Mouse (Mus musculus): ENCODE data around the gene C1qtnf9.

DNA sequence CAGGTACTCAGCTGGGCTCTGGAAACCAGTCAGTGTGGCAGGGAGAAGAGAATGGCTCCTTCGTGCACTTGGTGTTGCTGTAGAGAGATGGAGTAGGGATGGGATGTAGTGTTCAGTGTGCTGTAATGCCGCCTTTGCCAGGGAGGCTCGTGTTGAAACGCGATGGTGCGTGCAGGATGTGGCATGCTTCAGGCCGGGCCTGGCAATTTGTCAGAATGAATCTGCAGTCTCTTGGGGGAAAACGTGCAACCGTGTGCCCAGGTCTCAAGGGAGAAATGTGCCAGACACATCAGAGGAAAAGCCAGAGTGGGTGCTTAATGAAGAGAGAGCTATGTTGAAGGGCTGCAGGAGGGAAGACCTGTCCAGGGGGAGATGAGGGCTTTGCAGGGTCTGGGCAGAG, 37.0 kb downstream of the C1qtnf9 start:
- TF ChIP-seq HCFC1 (IDR thresholded peaks at IDR 0.05; ENCODE audit: borderline replicate concordance, insufficient read depth, low read length) (no peak), ZNF384 (IDR thresholded peaks at IDR 0.05; ENCODE audit: low read depth, low read length) (no peak), CHD2 (IDR thresholded peaks at IDR 0.05; ENCODE audit: low read depth, low read length) (no peak), ZC3H11A (IDR thresholded peaks at IDR 0.05; ENCODE audit: borderline replicate concordance, low read depth, low read length) (no peak)
